Mouse (Mus musculus) thymus, postnatal 4 days (tissue): ENCODE measurements around the gene Fstl3.
"Not testable (repeated sequence)": the region's sequence is repeated elsewhere in the genome, so short reads cannot be mapped to it uniquely, and the experiment has no call there.

Experiments
- DNase-seq: peaks from one replicate; pipeline ENCODE4 v3.0.0; 2021

Gene Fstl3

GRCm38 (mm10) chr10:79777103-79777531 is at the start of gene Fstl3:
Fstl3 (plus strand) TSS chr10:79777272.
- DNase-seq, result no peak

GRCm38 (mm10) chr10:79728323-79729249 is 48.5 kb upstream of the Fstl3 start:
- no peak for DNase-seq

GRCm38 (mm10) chr10:79729357-79729965 is 47.6 kb upstream of the Fstl3 start:
- DNase-seq, result no peak

GRCm38 (mm10) chr10:79732500-79732899 is 44.6 kb upstream of the Fstl3 start:
- DNase-seq, result peak; percentile 77

GRCm38 (mm10) chr10:79733847-79734246 is 43.2 kb upstream of the Fstl3 start:
- DNase-seq, result no peak

GRCm38 (mm10) chr10:79735361-79735760 is 41.7 kb upstream of the Fstl3 start:
- DNase-seq, result no peak

- DNase-seq, result no peak
Observed at GRCm38 (mm10) chr10:79736706-79737105, 40.4 kb upstream of the Fstl3 start.

GRCm38 (mm10) chr10:79738259-79738658 is 38.8 kb upstream of the Fstl3 start:
- peak; percentile 67 for DNase-seq

GRCm38 (mm10) chr10:79739234-79739633 is 37.8 kb upstream of the Fstl3 start:
- DNase-seq, result no peak

- DNase-seq, result no peak
Observed at GRCm38 (mm10) chr10:79740863-79741262, 36.2 kb upstream of the Fstl3 start.

GRCm38 (mm10) chr10:79743161-79743560 is 33.9 kb upstream of the Fstl3 start:
- no peak for DNase-seq

GRCm38 (mm10) chr10:79743650-79744365 is 33.3 kb upstream of the Fstl3 start:
- DNase-seq, result no peak

- no peak for DNase-seq
Observed at GRCm38 (mm10) chr10:79745411-79745810, 31.7 kb upstream of the Fstl3 start.

GRCm38 (mm10) chr10:79745898-79746773 is 30.9 kb upstream of the Fstl3 start, which contains the start of gene Polrmt:
Polrmt (minus strand) TSS chr10:79746581.
- peak; percentile 95 for DNase-seq

- DNase-seq, result no peak
Observed at GRCm38 (mm10) chr10:79746774-79747151, 30.3 kb upstream of the Fstl3 start.

GRCm38 (mm10) chr10:79748496-79748895 is 28.6 kb upstream of the Fstl3 start:
- DNase-seq, result no peak

- peak; percentile 59 for DNase-seq
Observed at GRCm38 (mm10) chr10:79754856-79755516, 22.1 kb upstream of the Fstl3 start, which contains the start of gene Fgf22. Fgf22 (plus strand) TSS chr10:79755076.

GRCm38 (mm10) chr10:79755854-79756253 is 21.2 kb upstream of the Fstl3 start:
- DNase-seq, result no peak

- no peak for DNase-seq
Observed at GRCm38 (mm10) chr10:79756660-79757059, 20.4 kb upstream of the Fstl3 start.

- not testable (repeated sequence) for DNase-seq
Observed at GRCm38 (mm10) chr10:79759675-79760074, 17.4 kb upstream of the Fstl3 start.

GRCm38 (mm10) chr10:79760603-79761143 is 16.4 kb upstream of the Fstl3 start:
- DNase-seq, result no peak
